Mouse (Mus musculus) fat pad, adult 2 months (tissue): ENCODE measurements around the gene Rab3c.

Experiments
- DNase-seq: peaks from one replicate; pipeline ENCODE4 v3.0.0-alpha.2; 2011; ENCODE audit warnings: low read depth, low spot score; ENCODE audit errors: extremely low read depth

Gene Rab3c

DNA sequence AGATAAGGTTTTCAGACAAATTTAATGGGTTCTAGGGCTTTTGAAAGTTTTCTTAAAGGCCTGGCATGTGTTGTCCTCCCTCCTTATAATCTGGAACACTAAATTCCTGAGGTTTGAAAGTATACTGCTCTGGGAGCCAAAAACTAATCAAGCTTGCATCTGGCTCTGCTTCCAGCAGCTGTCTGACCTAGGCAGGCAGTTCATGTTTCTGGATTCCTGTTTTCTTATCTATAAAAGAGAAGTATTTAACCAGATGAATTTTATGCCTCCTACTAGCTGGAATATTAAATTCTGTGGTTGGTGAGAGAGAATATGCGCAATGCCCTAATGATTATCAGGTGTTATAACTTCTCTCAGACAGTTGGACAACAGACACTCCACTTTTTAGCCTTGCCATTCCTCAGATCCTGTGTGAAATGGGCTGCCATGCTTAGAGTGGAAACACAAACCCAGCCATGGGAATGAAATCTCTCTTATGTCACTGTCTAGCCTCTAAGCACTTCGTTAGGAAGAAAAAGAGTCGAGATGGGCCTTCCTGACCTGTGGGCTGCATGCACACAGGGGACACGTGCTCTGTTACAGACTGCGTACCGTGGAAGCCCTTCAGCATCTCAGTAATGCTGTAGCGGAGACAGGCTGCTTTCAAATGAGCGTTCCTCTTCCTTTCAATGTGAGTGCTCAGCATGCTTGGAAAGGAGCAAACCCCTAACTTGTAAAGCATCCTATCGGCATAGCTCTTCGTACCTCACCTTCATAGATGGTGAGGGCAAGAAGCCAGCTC lies 256.2 kb downstream of the Rab3c start:
- DNase-seq: no peak

DNA sequence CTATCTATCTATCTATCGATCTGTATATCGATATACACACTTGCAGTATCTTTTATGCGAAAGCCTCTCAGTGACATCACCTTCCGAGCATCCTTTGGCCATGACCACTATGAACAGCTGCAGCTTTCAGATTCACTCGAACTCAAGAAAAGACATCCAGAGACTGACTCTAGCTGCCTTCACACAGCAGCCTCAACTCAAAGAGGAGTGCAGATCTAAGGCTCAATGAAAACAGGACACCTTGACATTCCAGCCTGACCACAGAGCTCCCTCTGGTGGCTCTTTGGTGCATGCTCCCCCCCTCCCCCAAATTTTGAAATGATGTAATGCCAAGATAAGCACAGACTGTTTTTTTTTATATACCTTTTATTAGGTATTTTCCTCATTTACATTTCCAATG lies 257.8 kb downstream of the Rab3c start:
- no peak for DNase-seq

GRCm38 (mm10) chr13:110019774-110020173 lies 261.0 kb downstream of the Rab3c start:
- DNase-seq: no peak

DNA sequence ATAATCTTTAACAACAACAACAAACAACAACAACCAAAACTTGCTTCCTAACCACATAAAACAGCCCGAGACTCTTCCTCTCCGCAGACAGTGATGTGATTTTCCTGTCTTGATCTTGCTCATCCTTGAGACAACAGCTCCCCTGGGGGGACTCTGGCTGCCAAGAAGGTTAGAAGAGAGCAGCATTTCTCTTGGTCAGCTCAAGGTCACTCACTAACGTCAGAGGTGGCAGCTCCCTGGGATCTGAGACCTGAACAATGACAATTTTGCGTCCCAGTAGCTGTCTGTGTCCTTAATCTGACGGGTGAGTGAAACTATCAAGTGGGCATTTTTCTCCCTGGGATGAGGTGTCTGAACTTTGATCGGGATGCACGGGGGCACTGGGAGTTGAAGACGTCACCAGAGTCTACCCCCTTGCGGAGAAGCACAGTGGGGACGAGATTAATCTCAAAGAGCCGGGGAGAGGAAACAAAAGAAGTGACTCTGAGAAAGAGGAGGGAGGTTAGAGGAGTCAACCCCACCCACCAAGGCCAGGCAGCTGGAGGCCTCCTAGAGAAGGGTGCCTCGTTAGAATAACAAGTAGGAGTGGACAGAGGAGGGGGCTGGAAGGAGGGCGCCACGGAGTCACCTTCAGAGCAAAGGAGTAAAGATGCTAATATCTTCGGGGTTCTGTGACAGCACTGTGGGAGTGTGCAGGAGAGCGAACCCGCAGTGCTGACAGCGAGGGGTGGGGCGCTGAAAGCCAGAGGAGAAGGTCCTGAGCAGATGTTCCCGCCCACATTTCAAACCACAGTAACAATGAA lies 261.7 kb downstream of the Rab3c start:
- DNase-seq: no peak

- no peak for DNase-seq
Measured at GRCm38 (mm10) chr13:110018431-110018901, 262.3 kb downstream of the Rab3c start.

DNA sequence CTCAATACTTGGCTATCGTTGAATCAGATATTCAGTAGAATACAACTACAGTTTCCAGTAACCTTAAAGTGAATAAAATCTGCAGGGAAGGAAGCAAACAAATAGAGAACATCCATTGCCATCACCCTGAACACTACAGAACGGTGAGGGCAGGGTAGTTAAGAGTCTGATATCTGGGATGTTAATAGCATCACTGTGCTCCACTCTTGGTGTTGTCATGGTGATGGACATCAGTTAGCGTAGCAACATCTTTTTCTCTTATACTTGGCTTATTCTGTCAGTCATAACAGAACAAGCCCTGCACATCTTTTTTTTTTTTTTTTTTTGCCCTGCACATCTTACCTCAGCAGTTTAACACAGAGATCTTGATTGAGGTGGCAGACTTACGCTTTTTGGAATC lies 268.8 kb downstream of the Rab3c start:
- no peak for DNase-seq

DNA sequence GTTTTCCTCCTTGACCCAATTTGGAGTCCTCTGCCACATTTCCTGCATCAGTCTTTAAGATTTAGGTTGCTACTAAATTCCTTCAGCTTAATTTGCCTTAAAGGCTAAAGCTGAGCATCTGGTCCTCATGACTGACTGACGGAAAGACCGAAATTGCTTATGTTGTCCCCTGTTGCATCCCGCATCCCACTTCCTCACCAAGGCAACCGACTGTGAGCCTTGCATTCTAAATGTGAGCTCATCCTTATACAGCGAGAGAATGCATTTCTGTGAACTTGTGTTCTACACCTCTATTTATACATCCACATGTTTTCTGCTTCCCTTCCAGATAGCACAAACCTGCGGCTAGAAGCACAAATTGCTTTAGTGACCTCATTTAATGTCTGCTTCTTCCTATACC lies 269.9 kb downstream of the Rab3c start:
- DNase-seq: no peak

GRCm38 (mm10) chr13:110008539-110008938 lies 272.3 kb downstream of the Rab3c start:
- no peak for DNase-seq

GRCm38 (mm10) chr13:110006106-110006781 lies 274.6 kb downstream of the Rab3c start:
- no peak for DNase-seq
